Mouse (Mus musculus): ENCODE measurements at regions not wholly inside any gene's neighbourhood (a gene's known extent, or its start where the extent isn't known, plus 50 kb on each side); places are given as distances from the start of the nearest gene placed in this dataset.

- Histone ChIP-seq H3K4me2 (ENCODE audit: low read length) (no peak overlapping the region), H3K27ac (replicated peaks; ENCODE audit: low read depth, low read length) (no peak overlapping the region), H3K9me3 (ENCODE audit: control insufficient read depth, low read length) (0 out of 2 replicates have a peak, but pooled peaks cover 3% of the 10 kb centered on the region), H3K4me1 (ENCODE audit: control insufficient read depth, insufficient read depth, low read length) (no peaks in the 10 kb centered on the region), H3K27me3 (ENCODE audit: control insufficient read depth, insufficient read depth, low read length) (no peaks in the 10 kb centered on the region), H3K9ac (replicated peaks; ENCODE audit: low read length) (no peak overlapping the region), H3K36me3 (ENCODE audit: control insufficient read depth, insufficient read depth, low read length) (no peaks in the 10 kb centered on the region), H3K4me3 (replicated peaks; ENCODE audit: low read depth, low read length) (no peak overlapping the region)
- no peak for ATAC-seq (ENCODE audit: low FRiP score, low TSS enrichment)
- DNase-seq = no peak
Measured at GRCm38 (mm10) chr1:92386752-92387151, 86.9 kb downstream of the Ndufa10 start.

GRCm38 (mm10) chr1:92384945-92385344, 88.7 kb downstream of the Ndufa10 start:
- no peaks in the 10 kb centered on the region for H3K4me1 ChIP-seq (ENCODE audit: control insufficient read depth, insufficient read depth, low read length)
- H3K36me3 ChIP-seq (ENCODE audit: control insufficient read depth, insufficient read depth, low read length) = no peaks in the 10 kb centered on the region
- no peak overlapping the region for H3K9ac ChIP-seq (replicated peaks; ENCODE audit: low read length)
- H3K27me3 ChIP-seq (ENCODE audit: control insufficient read depth, insufficient read depth, low read length) = no peaks in the 10 kb centered on the region
- DNase-seq (no peak), ATAC-seq (ENCODE audit: low FRiP score, low TSS enrichment) (no peak)
- no peak overlapping the region for H3K4me3 ChIP-seq (replicated peaks; ENCODE audit: low read depth, low read length)
- no peak overlapping the region for H3K27ac ChIP-seq (replicated peaks; ENCODE audit: low read depth, low read length)
- no peak overlapping the region for H3K4me2 ChIP-seq (ENCODE audit: low read length)
- H3K9me3 ChIP-seq (ENCODE audit: control insufficient read depth, low read length) = 0 out of 2 replicates have a peak, but pooled peaks cover 3% of the 10 kb centered on the region

DNA sequence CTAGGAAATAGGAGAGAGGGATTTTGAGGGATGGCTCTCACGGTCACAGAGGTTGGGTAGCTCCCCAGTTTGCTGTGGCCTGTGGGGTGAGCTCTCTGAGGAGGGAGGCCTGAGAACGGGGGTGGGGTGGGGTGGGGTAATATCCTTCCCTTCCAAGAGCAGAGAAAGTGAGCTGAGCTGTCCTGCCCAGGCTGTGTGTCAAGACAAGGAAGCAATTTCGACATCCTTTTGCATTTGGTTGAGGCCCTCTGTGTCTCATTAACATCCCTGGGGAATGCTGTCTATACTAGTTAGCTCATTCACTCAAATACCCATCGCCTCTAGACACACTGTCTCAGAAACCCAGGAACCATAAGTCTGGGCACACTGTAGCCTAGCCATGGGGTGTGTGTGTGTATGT, 89.9 kb downstream of the Ndufa10 start:
- ATAC-seq (ENCODE audit: low FRiP score, low TSS enrichment) (no peak), DNase-seq (no peak)
- no peaks in the 10 kb centered on the region for H3K27me3 ChIP-seq (ENCODE audit: control insufficient read depth, insufficient read depth, low read length)
- H3K9me3 ChIP-seq (ENCODE audit: control insufficient read depth, low read length) = 0 out of 2 replicates have a peak, but pooled peaks cover 3% of the 10 kb centered on the region
- H3K4me1 ChIP-seq (ENCODE audit: control insufficient read depth, insufficient read depth, low read length) = no peaks in the 10 kb centered on the region
- H3K4me3 ChIP-seq (replicated peaks; ENCODE audit: low read depth, low read length) = no peak overlapping the region
- no peaks in the 10 kb centered on the region for H3K36me3 ChIP-seq (ENCODE audit: control insufficient read depth, insufficient read depth, low read length)
- 76% methylated on average over 4 of the region's 4 CpGs for WGBS
- H3K4me2 ChIP-seq (ENCODE audit: low read length) = no peak overlapping the region
- H3K27ac ChIP-seq (replicated peaks; ENCODE audit: low read depth, low read length) = no peak overlapping the region
- H3K9ac ChIP-seq (replicated peaks; ENCODE audit: low read length) = no peak overlapping the region

DNA sequence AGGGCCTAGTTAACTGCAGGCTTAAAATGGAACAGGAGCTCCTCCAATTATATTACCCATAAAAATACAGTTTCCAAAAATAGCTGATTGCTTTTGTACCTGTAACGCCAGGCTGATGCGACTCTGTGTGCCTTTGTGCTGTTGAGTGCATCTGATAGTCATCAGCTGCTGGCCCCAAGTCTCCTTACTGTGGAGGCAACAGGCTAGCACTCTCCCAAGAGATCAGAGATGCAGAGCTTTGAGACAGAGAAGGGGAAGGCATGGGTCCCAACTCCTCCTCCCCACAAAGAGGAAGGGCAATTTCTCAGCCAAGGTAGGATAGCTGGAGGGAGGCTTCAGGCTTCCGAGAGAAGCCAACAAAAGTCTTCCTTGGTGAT, 94.2 kb downstream of the Ndufa10 start:
- H3K9ac ChIP-seq (replicated peaks; ENCODE audit: low read length) = no peak overlapping the region
- no peak overlapping the region for H3K4me3 ChIP-seq (replicated peaks; ENCODE audit: low read depth, low read length)
- no peak overlapping the region for H3K4me2 ChIP-seq (ENCODE audit: low read length)
- no peaks in the 10 kb centered on the region for H3K9me3 ChIP-seq (ENCODE audit: control insufficient read depth, low read length)
- no peaks in the 10 kb centered on the region for H3K36me3 ChIP-seq (ENCODE audit: control insufficient read depth, insufficient read depth, low read length)
- H3K27ac ChIP-seq (replicated peaks; ENCODE audit: low read depth, low read length) = no peak overlapping the region
- WGBS = 87% methylated on average over 3 of the region's 3 CpGs
- DNase-seq = no peak
- no peaks in the 10 kb centered on the region for H3K4me1 ChIP-seq (ENCODE audit: control insufficient read depth, insufficient read depth, low read length)
- no peak for ATAC-seq (ENCODE audit: low FRiP score, low TSS enrichment)
- H3K27me3 ChIP-seq (ENCODE audit: control insufficient read depth, insufficient read depth, low read length) = no peaks in the 10 kb centered on the region

DNA sequence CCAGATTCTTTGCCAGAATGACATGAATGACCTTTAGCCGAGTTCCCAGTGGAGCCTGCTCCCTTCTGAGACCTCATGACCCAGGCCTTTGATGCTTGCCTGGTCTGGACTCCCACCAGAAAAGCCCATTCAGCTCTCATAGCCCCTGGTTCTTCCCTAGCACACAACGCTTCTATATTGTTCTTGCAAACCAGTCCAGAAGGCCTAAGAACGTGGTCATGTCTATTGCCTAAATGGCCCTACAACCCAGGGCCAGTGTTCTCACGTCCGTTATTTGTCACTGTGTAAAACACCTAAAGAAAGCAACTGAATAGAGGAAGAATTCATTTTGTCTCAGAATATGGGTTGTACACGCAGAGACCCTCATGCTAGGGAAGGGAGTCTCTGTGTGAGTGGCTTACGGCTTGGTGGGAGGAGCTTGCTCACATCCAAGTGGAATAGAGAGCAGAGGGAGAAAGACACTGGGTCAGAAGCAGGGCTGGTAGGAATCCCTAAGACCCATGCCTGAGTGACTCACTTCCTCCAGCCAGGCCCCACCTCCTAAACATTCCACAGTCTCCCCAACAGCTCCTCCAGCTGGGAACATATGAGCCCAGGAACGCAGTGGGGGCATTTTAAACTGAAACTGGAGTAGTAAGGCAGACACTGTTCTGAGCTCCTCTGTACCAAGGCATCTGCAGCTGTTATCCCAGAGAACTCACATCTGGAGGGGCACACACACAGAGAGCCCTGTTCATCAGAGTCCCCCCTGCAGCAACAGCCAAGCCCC, 94.7 kb downstream of the Ndufa10 start:
- Histone ChIP-seq H3K27me3 (ENCODE audit: control insufficient read depth, insufficient read depth, low read length) (no peaks in the 10 kb centered on the region), H3K9me3 (ENCODE audit: control insufficient read depth, low read length) (no peaks in the 10 kb centered on the region), H3K4me3 (replicated peaks; ENCODE audit: low read depth, low read length) (no peak overlapping the region), H3K4me1 (ENCODE audit: control insufficient read depth, insufficient read depth, low read length) (no peaks in the 10 kb centered on the region), H3K9ac (replicated peaks; ENCODE audit: low read length) (no peak overlapping the region), H3K4me2 (ENCODE audit: low read length) (no peak overlapping the region), H3K27ac (replicated peaks; ENCODE audit: low read depth, low read length) (no peak overlapping the region), H3K36me3 (ENCODE audit: control insufficient read depth, insufficient read depth, low read length) (no peaks in the 10 kb centered on the region)
- no peak for ATAC-seq (ENCODE audit: low FRiP score, low TSS enrichment)
- 65% methylated on average over 8 of the region's 8 CpGs for WGBS
- DNase-seq = no peak

DNA sequence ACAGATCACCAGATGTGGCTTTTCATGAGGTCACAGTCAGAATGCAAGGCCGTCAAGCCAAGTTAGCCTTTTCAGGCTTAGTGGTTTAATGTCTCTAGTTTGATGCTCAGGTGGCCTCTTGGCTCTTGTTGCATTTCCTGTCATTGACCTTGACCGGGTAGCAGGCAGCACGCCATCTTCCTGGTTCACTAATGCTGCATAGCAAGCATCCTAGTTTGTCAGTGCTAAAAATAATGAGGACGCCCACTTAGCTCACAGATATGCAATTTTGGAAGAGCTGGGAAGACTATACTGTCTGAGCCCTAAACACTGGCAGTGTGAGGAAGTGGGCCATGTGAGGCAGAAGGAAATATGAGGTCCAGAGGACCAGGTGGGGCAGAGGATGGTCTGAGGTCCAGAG, 97.2 kb downstream of the Ndufa10 start:
- no peak overlapping the region for H3K27ac ChIP-seq (replicated peaks; ENCODE audit: low read depth, low read length)
- no peak overlapping the region for H3K4me3 ChIP-seq (replicated peaks; ENCODE audit: low read depth, low read length)
- peaks cover 11% of the 10 kb centered on the region for H3K4me1 ChIP-seq (ENCODE audit: control insufficient read depth, insufficient read depth, low read length)
- H3K36me3 ChIP-seq (ENCODE audit: control insufficient read depth, insufficient read depth, low read length) = no peaks in the 10 kb centered on the region
- H3K9ac ChIP-seq (replicated peaks; ENCODE audit: low read length) = no peak overlapping the region
- no peak for ATAC-seq (ENCODE audit: low FRiP score, low TSS enrichment)
- no peak overlapping the region for H3K4me2 ChIP-seq (ENCODE audit: low read length)
- WGBS = 88% methylated on average over 4 of the region's 4 CpGs
- no peak for DNase-seq
- no peaks in the 10 kb centered on the region for H3K27me3 ChIP-seq (ENCODE audit: control insufficient read depth, insufficient read depth, low read length)
- no peaks in the 10 kb centered on the region for H3K9me3 ChIP-seq (ENCODE audit: control insufficient read depth, low read length)

- peak overlapping the region; percentile 75 for H3K27ac ChIP-seq (replicated peaks; ENCODE audit: low read depth, low read length)
- no peaks in the 10 kb centered on the region for H3K9me3 ChIP-seq (ENCODE audit: control insufficient read depth, low read length)
- H3K27me3 ChIP-seq (ENCODE audit: control insufficient read depth, insufficient read depth, low read length) = no peaks in the 10 kb centered on the region
- no peaks in the 10 kb centered on the region for H3K36me3 ChIP-seq (ENCODE audit: control insufficient read depth, insufficient read depth, low read length)
- no peak overlapping the region for H3K4me3 ChIP-seq (replicated peaks; ENCODE audit: low read depth, low read length)
- H3K4me1 ChIP-seq (ENCODE audit: control insufficient read depth, insufficient read depth, low read length) = peaks cover 18% of the 10 kb centered on the region
- no peak for ATAC-seq (ENCODE audit: low FRiP score, low TSS enrichment)
- H3K4me2 ChIP-seq (ENCODE audit: low read length) = 0 out of 2 replicates have a peak overlapping the region, but pooled peaks have one; percentile 29
- WGBS = 81% methylated on average over 5 of the region's 5 CpGs
- H3K9ac ChIP-seq (replicated peaks; ENCODE audit: low read length) = no peak overlapping the region
- DNase-seq = no peak
Measured at GRCm38 (mm10) chr1:92372222-92372990, 101.3 kb downstream of the Ndufa10 start.

- H3K4me3 ChIP-seq (replicated peaks; ENCODE audit: low read depth, low read length) = no peak overlapping the region
- DNase-seq = peak; percentile 87
Measured at GRCm38 (mm10) chr1:92371357-92371981, 102.2 kb downstream of the Ndufa10 start.

More at GRCm38 (mm10) chr1:92371357-92371981, 102.2 kb downstream of the Ndufa10 start:
- Histone ChIP-seq H3K9ac (replicated peaks; ENCODE audit: low read length) (no peak overlapping the region), H3K27ac (replicated peaks; ENCODE audit: low read depth, low read length) (peak overlapping the region; percentile 75), H3K9me3 (ENCODE audit: control insufficient read depth, low read length) (no peaks in the 10 kb centered on the region), H3K4me1 (ENCODE audit: control insufficient read depth, insufficient read depth, low read length) (peaks cover 18% of the 10 kb centered on the region), H3K36me3 (ENCODE audit: control insufficient read depth, insufficient read depth, low read length) (no peaks in the 10 kb centered on the region), H3K4me2 (ENCODE audit: low read length) (peak overlapping the region; percentile 29; the same call in 1 of the 2 replicates), H3K27me3 (ENCODE audit: control insufficient read depth, insufficient read depth, low read length) (no peaks in the 10 kb centered on the region)
- ATAC-seq (ENCODE audit: low FRiP score, low TSS enrichment) = peak; percentile 46; the same call in 1 of the 2 replicates
- WGBS = 39% methylated on average over 11 of the region's 11 CpGs

Measured in midbrain, embryonic 14.5 days (tissue).